Mouse (Mus musculus): ENCODE results near the gene Cacna1b.

Gene Cacna1b

DNA sequence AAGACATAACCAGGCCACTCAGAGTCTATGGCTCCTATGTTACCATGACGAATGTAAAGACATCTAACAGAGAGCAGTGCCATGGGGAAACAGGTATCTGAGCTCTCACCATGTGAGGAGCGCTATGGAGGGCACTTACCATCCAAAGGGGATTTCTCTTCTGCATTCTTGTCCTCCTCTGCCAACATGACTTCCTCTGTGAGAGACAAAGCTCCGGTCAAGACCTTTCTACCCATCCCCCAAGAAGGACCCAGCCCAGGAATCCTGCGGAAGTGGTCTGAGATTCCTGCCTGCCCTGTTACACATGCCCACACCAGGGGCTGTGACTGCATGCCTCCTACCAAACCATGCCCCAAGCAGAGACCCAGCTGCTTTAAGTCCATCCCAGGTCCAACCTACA lies 44.0 kb downstream of the Cacna1b start:
- no peak for DNase-seq

DNA sequence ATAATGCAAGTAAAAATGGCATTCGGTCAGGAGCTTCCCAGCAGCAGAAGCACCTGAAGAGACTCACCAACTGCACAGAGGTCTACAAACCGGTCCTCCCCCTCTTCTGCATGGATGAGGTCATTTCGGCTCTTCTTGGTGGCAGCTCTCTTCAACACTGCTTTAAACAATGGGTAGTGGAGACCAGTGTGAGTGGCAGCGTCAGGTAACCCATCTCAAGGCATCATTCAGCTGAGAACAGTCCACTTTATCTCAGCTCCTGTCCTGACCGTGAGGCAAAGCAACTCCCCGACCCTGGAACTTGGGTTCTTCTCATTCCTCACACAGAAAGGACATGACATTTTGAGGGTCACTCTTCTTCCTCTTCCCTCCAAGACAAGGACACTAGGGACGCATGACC lies 45.0 kb downstream of the Cacna1b start:
- DNase-seq: no peak

- DNase-seq: no peak
These were observed 45.5 kb downstream of the Cacna1b start for GRCm38 (mm10) chr2:24717461-24717860.

- DNase-seq: no peak
These were observed 57.0 kb downstream of the Cacna1b start for GRCm38 (mm10) chr2:24705929-24706328.

DNA sequence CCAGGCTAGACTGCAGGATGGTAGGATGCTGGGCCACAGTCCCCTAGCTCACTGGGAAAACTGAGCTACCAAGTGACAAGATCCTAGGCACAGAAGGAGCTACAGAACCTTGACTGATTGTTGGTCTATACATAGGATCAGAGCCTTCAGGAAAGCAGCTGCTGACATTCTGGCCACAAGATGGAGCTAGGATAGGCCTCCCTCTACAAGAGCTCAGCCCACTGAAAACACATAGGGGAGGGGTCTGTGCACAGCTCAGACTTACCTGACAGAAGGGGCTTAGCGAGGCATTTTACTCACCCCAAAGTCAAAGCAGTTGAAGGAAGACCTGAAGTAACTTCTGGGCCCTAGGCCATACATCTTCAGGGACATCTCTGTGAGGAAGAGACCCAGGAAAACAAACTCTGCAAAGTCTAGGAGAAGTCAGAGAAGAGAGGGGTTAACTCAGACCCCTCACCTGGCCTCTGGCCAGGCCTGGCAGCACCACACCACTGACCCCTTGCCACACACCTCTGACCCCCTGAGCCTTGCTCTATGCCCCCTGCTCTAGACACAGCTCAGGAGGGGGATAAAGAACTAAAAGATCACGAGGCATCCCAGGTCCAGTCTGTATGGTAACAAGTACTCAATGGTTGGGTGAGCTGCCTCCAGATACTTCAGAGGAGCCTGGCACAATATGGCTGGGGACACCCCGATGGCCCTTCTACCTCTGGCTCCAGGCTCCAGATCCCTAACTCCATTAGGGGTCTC lies 60.6 kb downstream of the Cacna1b start:
- no peak for DNase-seq

DNA sequence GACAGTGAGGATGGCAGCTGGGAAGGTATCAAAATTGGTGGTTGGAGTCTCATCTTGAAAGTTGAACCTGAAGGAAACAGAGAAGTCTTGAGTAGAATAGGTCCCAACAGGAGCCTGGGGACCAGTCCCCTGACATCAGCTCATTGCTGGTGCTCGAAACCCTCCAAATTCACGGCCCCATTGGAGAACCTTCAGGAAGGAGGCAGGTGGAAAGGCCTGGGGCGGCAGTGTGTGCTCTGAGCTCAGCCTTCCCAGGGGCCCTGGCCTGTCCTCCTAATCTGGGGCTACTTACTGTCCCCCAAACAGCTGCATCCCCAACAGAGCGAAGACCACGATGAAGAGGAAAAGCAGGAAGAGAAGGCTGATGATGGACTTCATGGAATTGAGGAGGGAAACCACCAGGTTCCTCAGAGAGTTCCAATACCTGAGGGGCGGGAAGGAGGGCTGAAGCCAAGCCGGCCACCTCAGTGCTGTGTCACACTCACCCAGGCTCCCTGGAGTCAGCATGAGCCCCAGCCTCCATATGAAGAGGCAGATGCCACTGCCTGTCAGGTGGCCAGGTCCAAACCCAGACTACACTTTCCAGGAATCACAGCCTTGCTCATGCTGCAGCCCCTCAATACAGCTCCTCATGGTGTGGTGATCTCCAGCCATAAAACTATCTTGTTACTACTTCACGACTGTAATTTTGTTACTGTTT lies 65.5 kb downstream of the Cacna1b start:
- DNase-seq: no peak

- no peak for DNase-seq
These were observed 70.6 kb downstream of the Cacna1b start for GRCm38 (mm10) chr2:24692371-24692770.

DNA sequence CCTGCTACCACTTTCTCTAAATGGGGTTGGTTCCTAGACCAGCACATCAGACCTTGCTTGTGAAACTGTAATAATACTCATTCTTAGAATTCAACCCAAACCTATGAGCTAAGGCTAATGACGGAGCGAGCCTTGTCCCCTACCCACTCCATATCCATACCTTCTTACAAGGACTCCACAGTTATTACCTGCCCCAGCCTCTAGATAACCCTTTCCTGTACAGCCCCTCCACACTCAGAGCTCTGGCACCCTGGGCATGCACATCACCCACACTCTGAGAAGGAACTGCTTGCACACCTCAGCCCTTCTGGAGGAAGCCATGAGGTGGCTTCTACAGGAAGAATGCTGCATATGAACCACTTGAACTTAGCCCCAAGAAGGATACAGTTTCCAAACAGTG lies 72.6 kb downstream of the Cacna1b start:
- no peak for DNase-seq

DNA sequence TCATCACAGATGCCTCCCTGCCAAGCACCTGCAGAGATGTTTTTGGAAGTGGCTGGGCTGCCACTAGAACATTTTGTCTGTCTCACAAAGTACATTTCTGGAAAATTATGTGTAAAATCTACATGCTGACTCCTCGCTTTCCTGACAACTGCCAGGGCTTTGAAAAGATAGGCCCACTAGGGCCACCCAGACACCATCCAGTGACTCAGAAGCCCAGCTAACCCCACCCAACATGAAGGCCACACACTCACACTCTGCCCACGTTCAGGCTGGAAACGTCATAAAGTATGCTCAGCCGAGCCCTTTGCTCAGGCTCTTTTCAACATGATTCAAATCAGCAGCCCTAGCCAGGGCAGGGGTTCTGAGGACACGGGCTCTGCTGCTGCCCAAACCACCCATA lies 77.6 kb downstream of the Cacna1b start:
- DNase-seq: no peak

DNA sequence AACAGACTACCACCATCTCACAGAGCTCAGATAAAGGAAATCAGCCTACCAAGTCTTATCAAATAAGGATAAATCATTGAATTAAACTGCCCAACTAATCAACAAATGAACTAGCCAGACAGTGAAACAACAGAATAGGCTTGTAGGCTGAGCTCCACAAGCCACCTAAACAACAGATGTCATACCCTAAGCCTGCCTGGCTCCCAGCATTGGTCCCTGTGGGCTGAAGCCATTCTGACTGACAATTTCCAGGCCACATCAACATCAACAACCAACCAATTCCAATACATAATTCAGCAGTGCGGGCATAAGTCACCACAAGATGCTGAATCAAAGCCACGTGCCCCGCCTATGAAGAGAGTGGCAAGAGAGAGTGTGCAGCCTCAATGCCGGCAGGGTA lies 78.2 kb downstream of the Cacna1b start:
- DNase-seq: no peak

- no peak for DNase-seq
These were observed 79.7 kb downstream of the Cacna1b start for GRCm38 (mm10) chr2:24683266-24683665.

DNA sequence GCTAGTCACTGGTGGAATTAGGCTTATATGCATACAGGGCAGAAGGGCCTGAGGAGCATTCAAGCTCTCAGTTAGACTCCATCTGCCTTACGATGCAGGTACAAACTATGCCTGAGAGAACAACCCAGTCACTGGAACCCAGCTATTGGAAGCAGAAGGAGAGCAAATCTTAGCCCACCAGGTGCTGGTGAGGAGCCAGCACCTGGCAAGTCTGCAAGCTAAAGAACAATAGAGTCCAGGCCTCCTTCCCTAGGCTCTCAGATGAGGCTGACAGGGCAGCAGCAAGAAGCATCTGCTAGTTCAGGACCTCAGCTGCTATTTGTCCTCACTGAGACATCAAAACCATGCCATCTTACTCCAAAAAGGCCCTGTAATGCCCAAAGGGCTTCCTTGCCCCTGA lies 82.2 kb downstream of the Cacna1b start:
- DNase-seq: no peak

DNA sequence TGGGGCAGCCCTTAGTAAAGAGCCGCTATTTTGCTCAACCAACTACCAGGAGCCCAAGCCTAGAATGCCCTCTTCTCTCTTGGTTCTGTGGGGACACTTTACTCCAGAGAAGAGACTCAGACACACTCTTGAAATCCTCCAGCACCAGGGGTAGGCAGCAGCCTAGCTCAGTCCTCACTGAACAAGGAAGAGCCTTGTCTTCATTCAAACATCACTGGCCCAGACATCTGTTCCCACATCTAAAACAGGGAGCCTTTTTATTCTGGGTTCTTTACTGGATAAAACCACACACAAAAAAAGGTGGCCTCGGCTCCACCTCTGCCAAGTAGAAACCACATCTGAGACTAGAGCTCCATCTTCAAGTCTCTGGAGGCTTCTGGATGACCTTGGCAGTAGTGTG lies 82.8 kb downstream of the Cacna1b start:
- DNase-seq: no peak

DNA sequence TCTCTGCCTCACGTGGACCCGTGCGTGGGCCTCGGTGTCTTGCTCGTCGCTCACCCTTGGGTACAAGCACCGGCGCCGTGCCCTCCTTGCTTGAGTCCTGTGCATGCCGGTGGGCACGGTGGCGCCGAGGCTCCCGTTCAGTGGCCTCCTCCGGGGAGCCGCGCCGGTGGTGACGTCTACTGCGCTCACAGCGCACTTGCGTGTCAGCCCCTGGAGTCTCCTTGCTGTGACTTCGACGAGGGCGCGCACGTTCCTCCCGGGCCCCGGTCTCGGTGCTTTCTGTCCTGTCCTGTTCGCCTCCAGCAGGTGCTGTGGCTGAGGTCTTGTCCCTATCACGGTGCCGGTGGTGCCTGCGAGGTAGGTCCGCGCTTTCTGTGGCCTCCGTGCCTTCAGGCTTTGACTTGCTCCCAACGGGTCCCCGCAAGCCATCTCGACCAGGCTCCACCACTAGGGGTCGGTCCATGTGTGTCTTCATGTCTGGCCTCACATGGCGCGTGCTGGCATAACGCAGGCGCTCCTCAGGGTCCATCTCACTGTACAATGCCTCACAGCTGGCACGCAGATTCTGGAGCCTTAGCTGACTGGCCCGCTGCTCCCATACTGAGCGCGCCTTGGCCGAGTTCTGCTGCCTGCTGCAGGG lies 83.8 kb downstream of the Cacna1b start:
- peak in 1 of 2 experiments; percentile 27 for DNase-seq

DNA sequence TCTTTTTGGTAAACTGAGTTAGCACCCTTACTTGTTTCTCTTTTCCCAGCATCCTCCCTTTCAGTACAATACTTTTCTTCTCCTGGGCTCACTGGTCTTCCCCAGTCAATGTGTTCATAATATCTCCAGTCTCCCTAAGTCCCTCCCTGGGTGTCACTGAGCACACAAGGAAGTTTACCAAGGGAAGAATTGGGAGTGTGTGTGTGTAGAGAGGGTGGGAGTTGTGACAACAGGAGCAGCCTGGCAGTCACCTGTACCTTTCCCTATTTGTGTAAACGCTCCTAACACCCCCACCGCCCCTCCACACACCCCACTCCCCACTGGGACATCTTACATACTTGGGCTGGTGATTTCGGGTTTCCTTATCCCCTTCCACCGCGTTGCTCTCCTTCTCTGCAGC lies 84.4 kb downstream of the Cacna1b start:
- DNase-seq: no peak

- DNase-seq: no peak
These were observed 84.8 kb downstream of the Cacna1b start for GRCm38 (mm10) chr2:24678110-24678509.

- DNase-seq: no peak
These were observed 85.3 kb downstream of the Cacna1b start for GRCm38 (mm10) chr2:24677629-24678028.

DNA sequence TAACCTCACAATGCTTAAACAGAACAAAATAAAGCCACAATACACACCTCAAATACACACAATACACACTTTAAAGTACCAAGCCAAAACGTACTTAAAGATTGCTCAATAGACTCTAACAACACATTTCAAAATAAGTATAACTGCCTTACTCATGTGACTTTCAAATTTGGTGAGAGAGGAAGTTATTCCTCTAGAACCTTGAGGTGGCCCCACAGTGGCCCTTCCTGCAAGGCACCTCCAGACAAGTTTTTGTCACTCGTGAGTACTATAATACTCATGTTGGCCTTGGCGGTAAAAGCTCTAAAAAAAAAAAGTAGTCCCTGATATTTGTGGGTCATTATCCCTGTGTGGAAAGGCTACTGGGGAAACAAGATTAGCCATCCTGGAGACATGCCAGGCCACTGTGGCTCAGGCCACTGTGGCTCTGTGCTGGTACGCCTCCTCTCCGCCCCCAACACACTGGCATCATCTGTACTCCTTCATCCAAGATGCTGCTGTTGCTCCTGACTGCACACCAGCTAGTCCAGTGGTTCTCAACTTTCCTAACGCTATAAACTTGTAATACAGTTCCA lies 88.4 kb downstream of the Cacna1b start:
- no peak for DNase-seq

- DNase-seq: no peak
These were observed 94.4 kb downstream of the Cacna1b start for GRCm38 (mm10) chr2:24668598-24668997.

DNA sequence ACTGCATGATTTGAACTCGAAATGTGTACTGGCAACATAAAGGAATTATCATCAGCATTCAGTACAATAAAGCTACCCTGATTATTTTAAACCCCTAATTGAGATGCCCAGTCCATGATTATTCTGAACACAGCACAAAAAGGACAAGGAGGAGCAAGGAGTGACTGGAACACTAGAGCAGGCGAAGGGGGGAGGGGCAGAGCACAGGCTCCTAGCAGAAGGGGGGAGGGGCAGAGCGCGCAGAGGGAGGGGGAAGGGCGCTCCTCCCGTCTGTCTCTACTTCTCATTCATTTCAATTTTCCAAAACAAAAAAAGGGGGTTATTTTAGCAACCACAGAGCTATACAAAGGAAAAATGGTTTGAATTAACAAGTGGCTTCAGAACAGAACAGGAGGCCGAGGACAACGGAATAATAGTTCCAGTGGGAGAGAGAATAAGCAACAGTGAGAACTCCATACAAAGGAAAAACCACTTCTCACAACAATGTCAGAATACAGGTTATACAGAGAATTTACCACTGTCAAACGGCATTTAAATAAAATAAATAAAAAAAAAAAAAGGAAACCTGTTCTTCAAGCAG lies 98.2 kb downstream of the Cacna1b start:
- no peak for DNase-seq

GRCm38 (mm10) chr2:24659150-24659775 lies 103.7 kb downstream of the Cacna1b start:
- no peak for DNase-seq

DNA sequence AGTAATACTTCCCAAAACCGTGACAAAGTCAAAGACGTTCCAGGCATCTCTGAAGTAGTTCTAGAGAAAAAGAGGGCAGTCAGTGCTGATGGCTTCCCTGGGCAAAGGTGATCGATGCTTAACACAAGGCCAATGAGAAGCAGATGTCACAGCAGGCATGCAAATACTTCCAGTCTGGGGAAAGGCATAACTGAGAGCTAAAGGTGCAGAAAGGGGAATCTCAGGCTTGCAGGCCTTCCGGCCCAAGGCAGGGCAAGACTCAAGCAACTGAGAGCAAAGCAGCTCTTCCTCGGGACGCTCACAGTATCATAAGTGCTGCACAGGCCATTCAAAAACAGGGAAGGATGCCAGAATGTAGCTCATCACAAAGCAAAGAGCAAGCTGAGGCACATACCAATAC lies 114.4 kb downstream of the Cacna1b start:
- DNase-seq: no peak

Data from spleen, adult 18-20 months (tissue).